13 mouse cellular contexts compared by ENCODE assay signal in genomic region chr1:166384614-166385013, GRCm38 (mm10).
"Had no signal": no experiment of that assay in that cellular context is flagged by ENCODE, and none has a peak within 500 bp of the region (broad histone marks: within the 10 kb centered on the region; RNA-seq: fewer than 3 reads in every experiment).

No protein-coding gene starts in this region.

- H3K9ac ChIP-seq: liver, embryonic 14.5 days; lung, embryonic 14.5 days; midbrain, embryonic 13.5 days; neural tube, embryonic 12.5 days had no signal

- H3K27me3 ChIP-seq: megakaryocyte, embryonic 14.5 days; midbrain, embryonic 13.5 days; neural tube, embryonic 12.5 days had no signal

- H3K4me3 ChIP-seq: megakaryocyte, embryonic 14.5 days; midbrain, embryonic 13.5 days; neural tube, embryonic 12.5 days had no signal

- H3K27ac ChIP-seq: liver, embryonic 14.5 days; macrophage; midbrain, embryonic 13.5 days; neural tube, embryonic 12.5 days had no signal

- DNase-seq: lung, adult 18-20 months; lung, embryonic 14.5 days; lung, postnatal 10 days; right cerebral cortex, postnatal 14 days; thymus, adult 18-20 months; thymus, postnatal 14 days; thymus, postnatal 36 days had no signal

- H3K9me3 ChIP-seq: megakaryocyte, embryonic 14.5 days; midbrain, embryonic 13.5 days; neural tube, embryonic 12.5 days had no signal

- ATAC-seq: midbrain, embryonic 13.5 days; midbrain, embryonic 16.5 days had no signal

- H3K4me2 ChIP-seq: lung, embryonic 14.5 days; midbrain, embryonic 13.5 days; neural tube, embryonic 12.5 days had no signal
